Mouse (Mus musculus): ENCODE measurements around the gene Fry. TPM values are rescaled to one million over a fixed set of nuclear protein-coding genes. Genes with fewer than 3 reads are reported as not detected.

The Fry gene
- total RNA-seq, 2 experiments from 2014 or later = 41.0 to 43.4 TPM

DNA sequence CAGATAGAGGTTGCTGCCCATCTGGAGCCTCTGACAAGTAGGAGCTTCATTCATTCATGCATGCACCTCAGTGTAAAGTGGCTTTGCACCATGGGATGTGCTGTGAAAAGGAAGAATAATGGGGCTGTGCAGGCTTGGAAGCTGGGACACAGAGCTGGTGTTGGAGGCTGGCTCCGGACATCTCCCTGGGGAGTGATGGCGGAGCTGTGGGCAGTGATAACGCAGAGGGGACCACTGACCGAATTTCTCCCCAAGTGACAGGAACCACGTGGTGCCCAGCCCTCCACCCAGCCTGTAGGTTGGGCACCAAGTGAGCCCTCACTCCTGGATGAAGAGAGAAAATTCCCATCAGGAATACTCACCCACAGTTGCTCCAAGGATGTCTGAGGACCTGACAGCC is 207.0 kb downstream of the Fry start:
- DNase-seq (ENCODE audit: low spot score in 2 of 2) = no peak

- DNase-seq (ENCODE audit: low spot score in 2 of 2) = no peak
These were observed 210.2 kb downstream of the Fry start for GRCm38 (mm10) chr5:150328686-150329085.

- DNase-seq (ENCODE audit: low spot score in 2 of 2) = no peak
These were observed 213.4 kb downstream of the Fry start for GRCm38 (mm10) chr5:150331821-150332220.

- DNase-seq (ENCODE audit: low spot score in 2 of 2) = no peak
These were observed 214.4 kb downstream of the Fry start for GRCm38 (mm10) chr5:150332810-150333209.

DNA sequence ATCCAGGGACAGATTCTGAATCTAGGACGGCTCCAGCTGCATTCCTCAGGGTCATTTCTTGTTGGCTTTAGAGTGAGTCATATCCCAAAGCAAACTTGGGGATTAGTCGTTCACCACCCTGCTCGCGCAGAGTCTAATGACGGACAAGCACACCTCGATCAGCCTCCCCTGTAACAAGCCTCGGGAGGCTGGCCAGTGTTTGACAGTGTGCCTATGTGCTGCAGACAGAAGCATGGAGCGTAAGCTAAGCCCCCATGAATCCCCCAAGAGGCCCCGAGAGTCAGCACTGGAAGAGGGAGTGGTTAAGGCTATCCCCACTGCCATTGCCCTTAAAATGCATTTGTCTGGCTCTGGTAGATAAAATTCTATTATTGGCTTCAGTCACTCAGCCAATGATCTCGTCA is 214.9 kb downstream of the Fry start:
- DNase-seq (ENCODE audit: low spot score in 2 of 2) = no peak

DNA sequence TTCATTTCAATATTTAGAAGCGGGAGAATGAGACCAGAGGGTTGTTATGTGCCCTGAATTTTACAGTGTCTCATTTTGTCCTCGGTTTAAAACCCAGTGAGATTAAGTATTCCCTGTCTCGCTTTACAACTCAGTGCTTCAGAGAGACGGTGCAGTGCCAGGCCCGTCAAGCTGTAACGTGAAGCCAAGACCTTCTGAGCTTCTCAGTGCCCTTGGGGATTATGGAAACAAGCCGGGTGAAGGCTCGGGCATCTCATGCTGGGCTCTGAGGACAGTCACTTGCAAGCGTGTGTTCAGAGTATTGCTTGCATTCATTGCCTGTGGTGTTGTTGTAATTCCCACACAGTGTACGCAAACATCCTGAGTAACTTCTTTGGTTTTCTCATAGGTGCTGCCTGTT is 218.0 kb downstream of the Fry start:
- no peak for DNase-seq (ENCODE audit: low spot score in 2 of 2)

DNA sequence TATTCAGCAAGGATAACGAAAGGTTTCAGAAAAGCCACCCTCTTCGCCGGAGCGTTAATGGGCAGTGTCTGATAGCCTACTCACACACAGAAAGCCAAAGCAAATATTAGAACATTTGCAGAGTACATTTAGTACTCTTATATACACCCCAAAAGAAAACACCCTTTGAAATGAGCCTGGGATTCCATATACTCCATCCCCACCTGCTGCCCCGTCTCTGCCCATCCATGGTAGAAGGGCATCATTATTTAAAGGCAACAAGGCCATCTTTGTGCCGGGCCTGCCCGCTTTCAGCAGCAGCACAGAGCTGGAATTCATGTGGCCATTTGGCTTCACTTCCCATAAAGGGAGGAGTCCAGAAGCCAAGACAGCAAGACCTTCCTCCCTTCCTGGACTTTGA is 219.3 kb downstream of the Fry start:
- DNase-seq (ENCODE audit: low spot score in 2 of 2) = no peak

DNA sequence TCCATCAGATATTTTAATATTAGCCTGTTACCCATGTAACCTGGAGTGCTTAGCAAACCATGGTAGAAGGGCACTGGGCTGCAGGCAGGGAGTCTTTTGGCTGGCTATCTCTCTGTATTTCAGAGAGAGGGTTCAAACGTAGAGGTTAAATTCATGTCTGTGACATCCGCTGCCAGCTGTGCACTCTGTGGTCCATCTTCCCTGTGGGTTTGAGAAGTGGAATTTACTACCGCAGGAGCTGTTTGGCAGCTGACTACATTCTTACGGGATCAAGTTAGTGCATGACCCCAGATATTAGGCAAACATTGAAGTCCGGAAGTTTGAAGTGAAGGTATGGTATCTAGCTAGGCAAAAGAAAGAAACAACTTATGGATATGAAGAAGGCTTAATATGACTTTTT is 222.5 kb downstream of the Fry start:
- no peak for DNase-seq (ENCODE audit: low spot score in 2 of 2)

- DNase-seq (ENCODE audit: low spot score in 2 of 2) = no peak
These were observed 223.7 kb downstream of the Fry start for GRCm38 (mm10) chr5:150342139-150342538.

- DNase-seq (ENCODE audit: low spot score in 2 of 2) = no peak
These were observed 227.5 kb downstream of the Fry start for GRCm38 (mm10) chr5:150345946-150346345.

DNA sequence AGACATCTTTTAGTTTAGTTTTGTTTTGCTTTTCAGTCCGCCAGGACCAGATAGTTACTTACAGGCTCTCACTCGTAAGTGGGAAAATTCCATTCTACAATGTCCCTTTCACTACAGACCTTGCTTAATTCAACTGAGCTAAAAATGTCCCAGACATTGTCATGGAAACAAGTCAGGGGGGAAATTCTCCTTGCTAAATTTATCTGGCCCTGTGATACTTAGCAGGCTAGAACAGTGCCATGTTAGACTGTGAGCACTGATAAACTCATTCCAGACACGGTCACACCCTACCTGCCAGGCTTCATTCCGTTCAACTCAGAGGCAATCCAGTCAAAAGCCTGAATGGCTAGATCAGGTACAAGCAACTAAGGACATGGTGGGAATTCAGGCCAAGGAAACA is 227.9 kb downstream of the Fry start:
- DNase-seq (ENCODE audit: low spot score in 2 of 2) = no peak

DNA sequence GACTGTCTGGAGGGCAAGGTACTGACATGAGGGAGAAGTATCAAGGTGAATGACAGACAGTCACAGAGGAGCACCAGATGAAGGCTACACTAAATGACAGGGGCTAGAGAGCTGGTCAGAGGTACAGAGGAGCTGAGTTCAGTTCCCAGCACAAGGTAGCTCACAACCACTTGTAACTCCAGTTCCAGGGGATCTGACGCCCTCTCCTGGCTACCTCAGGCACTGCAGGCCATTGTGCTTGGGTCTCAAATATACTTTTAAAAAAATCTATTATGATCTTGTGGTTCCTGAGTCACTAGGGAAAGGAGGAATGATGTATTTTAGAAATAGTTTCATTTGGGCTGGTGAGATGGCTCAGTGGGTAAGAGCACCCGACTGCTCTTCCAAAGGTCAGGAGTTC is 229.4 kb downstream of the Fry start:
- DNase-seq (ENCODE audit: low spot score in 2 of 2) = no peak

DNA sequence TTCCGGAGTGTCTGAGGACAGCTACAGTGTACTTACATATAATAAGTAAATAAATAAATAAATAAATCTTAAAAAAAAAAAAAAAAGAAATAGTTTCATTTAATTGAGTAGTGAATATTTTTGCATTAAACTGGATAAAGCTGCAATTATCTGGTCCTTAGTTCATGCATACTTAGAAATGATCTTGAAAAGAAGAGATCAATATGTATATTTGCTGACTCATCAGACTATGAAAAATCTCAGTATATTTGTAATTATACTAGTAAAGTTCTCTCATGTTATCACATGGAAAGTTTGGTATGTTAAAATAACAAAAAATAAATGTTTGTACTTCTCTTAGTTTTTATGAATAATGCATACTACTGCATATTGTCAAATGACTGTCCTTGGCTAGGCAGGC is 229.9 kb downstream of the Fry start:
- no peak for DNase-seq (ENCODE audit: low spot score in 2 of 2)

DNA sequence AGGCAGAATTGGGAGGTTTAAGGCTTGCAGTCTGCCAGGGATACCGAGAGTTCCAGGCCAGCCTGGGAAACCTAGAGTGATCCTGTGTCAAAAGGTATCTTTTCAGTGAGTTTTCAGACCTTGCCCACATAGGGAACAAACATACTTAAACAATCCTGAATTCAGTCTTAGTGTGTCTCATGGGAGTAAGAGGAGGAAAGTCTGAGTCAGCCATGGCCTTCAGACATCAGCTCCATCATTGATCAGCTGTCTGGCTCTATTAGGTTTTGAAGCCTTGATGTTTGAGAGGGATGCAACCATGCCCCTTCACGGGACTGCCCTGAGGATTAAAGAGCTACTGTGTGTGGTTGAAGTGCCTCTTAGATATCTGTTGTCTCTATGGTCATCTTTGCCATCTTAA is 232.7 kb downstream of the Fry start:
- DNase-seq (ENCODE audit: low spot score in 2 of 2) = no peak

DNA sequence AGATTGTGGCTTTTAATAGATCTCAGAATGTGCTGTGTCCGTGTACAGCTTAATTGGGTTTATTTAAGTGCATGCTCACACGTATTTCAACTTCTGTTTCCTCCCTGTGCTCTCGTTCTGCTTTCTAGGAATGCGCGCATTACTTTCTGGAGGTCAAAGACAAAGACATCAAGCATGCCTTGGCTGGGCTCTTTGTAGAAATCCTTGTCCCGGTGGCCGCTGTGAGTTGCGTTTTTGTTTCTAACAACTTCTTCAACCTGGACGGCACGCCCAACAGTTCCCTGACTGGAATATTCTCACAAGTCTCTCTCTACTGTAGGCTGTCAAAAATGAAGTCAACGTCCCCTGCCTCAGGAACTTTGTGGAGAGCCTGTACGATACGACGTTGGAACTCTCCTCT is 240.2 kb downstream of the Fry start:
- no peak for DNase-seq (ENCODE audit: low spot score in 2 of 2)

- no peak for DNase-seq (ENCODE audit: low spot score in 2 of 2)
These were observed 243.8 kb downstream of the Fry start for GRCm38 (mm10) chr5:150362241-150362640.

- no peak for DNase-seq (ENCODE audit: low spot score in 2 of 2)
These were observed 246.2 kb downstream of the Fry start for GRCm38 (mm10) chr5:150364621-150365020.

GRCm38 (mm10) chr5:150367027-150367426 is 248.6 kb downstream of the Fry start:
- no peak for DNase-seq (ENCODE audit: low spot score in 2 of 2)

GRCm38 (mm10) chr5:150370291-150370690 is 251.8 kb downstream of the Fry start:
- DNase-seq (ENCODE audit: low spot score in 2 of 2) = no peak

DNA sequence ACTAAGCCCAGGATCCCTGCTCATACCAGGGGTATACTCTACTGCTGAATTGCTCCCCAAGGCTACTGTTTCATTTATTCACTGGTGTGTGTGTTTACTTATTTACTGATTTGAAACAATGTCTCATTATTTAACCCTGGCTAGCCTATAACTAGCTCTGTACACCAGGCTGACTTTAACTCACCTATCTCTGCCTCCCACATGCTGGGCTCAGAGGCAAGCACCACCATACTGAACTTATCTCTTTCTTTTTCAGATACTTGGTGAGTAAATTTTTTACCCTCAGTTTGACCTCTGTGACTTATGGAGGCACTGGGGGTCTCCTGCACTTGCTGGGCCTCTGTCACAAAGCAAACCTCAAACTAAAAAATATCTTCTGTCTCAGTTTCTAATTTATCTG is 252.4 kb downstream of the Fry start:
- no peak for DNase-seq (ENCODE audit: low spot score in 2 of 2)

DNA sequence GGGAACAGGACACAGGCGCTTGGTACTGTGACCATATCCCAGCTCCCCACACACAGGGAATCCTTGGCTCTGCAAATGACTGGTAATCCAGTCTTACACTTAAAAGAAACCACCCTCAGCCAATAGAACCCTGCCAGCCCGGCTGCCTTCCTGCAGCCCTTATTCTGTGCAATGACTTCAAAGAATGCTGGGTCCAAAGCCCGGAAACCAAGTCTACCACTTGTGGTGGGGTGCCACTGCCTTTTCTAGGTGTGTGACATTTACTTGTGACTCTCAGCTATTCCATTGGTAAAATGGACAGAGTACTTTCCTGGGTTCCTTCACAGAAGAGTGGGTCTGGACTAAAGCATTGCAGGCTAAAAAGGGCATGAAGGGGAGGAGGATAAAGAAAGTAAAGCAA is 254.5 kb downstream of the Fry start:
- no peak for DNase-seq (ENCODE audit: low spot score in 2 of 2)

DNA sequence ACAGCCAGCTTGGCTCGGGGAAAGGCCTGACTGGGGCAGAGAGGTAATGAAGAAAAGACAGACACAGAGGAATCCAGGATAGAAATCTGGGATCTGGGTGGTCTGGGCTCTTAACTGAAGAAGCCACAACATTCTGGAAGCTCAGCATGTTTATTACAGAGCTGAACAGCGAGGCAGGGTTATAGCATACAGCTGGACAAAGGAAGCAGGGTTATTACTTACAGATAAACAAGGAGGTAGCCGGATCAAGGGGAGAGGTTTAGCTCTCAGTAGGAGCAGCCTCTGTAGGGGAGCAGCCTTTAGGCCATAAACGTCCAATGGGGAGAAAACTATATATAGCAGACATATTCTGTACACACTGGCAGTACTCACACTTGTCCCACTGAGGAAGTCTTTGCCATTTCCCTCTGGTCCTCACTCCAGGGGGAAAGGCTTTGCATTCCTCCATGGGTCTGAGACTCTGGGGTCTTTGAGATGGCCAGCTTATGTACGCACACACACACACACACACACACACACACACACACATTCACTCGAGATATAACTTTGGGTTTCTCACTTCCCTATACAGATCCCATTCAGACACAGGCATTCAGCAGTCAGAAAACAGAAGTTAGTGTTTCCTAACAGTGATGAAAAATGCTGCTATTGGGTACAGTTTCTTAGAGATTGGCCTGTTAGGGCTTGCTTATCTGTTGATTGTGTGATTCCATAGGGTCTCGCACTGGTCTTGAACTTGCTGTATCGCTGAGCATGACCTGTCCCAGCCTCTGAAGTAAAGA is 256.5 kb downstream of the Fry start:
- DNase-seq (ENCODE audit: low spot score in 2 of 2) = no peak

DNA sequence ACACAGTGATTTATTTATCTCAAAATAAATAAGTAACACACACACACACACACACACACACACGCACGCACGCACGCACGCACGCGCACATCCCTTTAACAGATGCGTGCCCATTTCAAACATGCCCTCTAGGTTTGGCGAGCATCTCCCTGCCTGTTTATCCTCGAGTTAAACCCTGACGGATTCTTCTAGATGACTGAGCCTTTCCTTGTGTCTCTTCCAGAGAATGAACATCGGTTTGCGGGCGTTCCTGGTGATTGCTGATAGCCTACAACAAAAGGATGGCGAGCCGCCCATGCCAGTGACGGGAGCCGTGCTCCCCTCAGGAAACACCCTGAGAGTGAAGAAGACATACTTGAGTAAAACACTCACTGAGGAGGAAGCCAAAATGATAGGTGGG is 260.1 kb downstream of the Fry start:
- DNase-seq (ENCODE audit: low spot score in 2 of 2) = no peak

DNA sequence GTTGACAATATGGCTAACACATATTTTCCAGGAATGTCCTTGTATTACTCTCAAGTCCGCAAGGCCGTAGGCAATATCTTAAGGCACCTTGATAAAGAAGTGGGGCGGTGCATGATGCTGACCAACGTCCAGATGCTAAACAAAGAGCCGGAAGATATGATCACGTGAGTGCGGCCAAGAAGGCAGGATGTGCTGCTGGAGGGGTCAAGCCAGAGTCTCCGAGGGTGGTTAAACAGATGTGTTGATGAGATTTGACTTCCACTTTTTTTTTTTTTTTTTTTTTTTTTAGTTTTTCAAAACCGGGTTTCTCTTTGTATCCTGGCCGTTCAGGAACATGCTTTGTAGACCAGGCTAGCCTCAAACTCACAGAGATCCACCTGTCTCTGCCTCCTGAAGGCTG is 262.3 kb downstream of the Fry start:
- no peak for DNase-seq (ENCODE audit: low spot score in 2 of 2)

Measured in adrenal gland, postnatal 4 days (tissue).